Mouse (Mus musculus) C2C12 (cell line): ENCODE results near the gene Mto1. TPM values are rescaled to one million over a fixed set of nuclear protein-coding genes. Genes with fewer than 3 reads are reported as not detected.
A peak's percentile ranks its signal among the peaks of the same experiment; 100 is the strongest.
"Not testable (repeated sequence)": the region's sequence is repeated elsewhere in the genome, so short reads cannot be mapped to it uniquely, and the experiment has no call there.

ENCODE experiments used
- H3K27me3 ChIP-seq: one replicate; pipeline ENCODE4 v1.6.1; 2011; ENCODE audit not compliant: control insufficient read depth, insufficient read depth, insufficient read length
- H3K36me3 ChIP-seq: one replicate; pipeline ENCODE4 v1.6.1; 2011; ENCODE audit not compliant: control insufficient read depth, insufficient read depth
- H3K4me3 ChIP-seq: one replicate; pipeline ENCODE4 v1.5.1; 2011; ENCODE audit warnings: mild to moderate bottlenecking, control low read depth; ENCODE audit not compliant: poor library complexity, insufficient read depth, severe bottlenecking
- H3K79me2 ChIP-seq: one replicate; pipeline ENCODE4 v1.6.1; 2011; ENCODE audit not compliant: control insufficient read depth, insufficient read depth
- H3K79me3 ChIP-seq: one replicate; pipeline ENCODE4 v1.6.1; 2011; ENCODE audit warnings: low read depth, control low read depth
- H3ac ChIP-seq: one replicate; pipeline ENCODE3; 2011; ENCODE audit warnings: low read depth; ENCODE audit not compliant: control insufficient read depth, insufficient read length
- CEBPB ChIP-seq: IDR thresholded peaks from one replicate; pipeline ENCODE4 v1.6.1; 2011; ENCODE audit warnings: low read depth, mild to moderate bottlenecking, control low read depth, moderate library complexity
- CTCF ChIP-seq: IDR thresholded peaks from one replicate; pipeline ENCODE4 v1.5.1; 2011; ENCODE audit not compliant: control insufficient read depth, insufficient read depth, insufficient read length
- FOSL1 ChIP-seq: IDR thresholded peaks from one replicate; pipeline ENCODE4 v1.8.0; 2011; ENCODE audit warnings: mild to moderate bottlenecking, low read length; ENCODE audit not compliant: poor library complexity, insufficient read depth, severe bottlenecking
- MAX ChIP-seq: IDR thresholded peaks from one replicate; pipeline ENCODE4 v1.6.1; 2011; ENCODE audit warnings: mild to moderate bottlenecking, control low read depth
- MYOD1 ChIP-seq: IDR thresholded peaks from one replicate; pipeline ENCODE4 v1.6.1; 2011; ENCODE audit warnings: low read depth; ENCODE audit not compliant: control insufficient read depth, insufficient read length
- MYOG ChIP-seq: IDR thresholded peaks from one replicate; pipeline ENCODE4 v1.6.1; 2011; ENCODE audit not compliant: control insufficient read depth, insufficient read length; ENCODE audit errors: extremely low read depth
- USF1 ChIP-seq: IDR thresholded peaks from one replicate; pipeline ENCODE4 v1.6.1; 2011; ENCODE audit warnings: low read depth, mild to moderate bottlenecking, control low read depth, moderate library complexity
- polyA plus RNA-seq: library from polyadenylated mRNA; unstranded; fragments of >200 nt; fragmentation: generic; extraction: Trizol; gene quantifications from one replicate; pipeline ENCODE4 v1.2.1, GENCODE M21; 2012; ENCODE audit warnings: missing spikeins

Mto1 gene
- polyA plus RNA-seq, 1 experiment, result 11.2 TPM

- TF ChIP-seq FOSL1 (no peak), CEBPB (peak; percentile 38)
- H3K27me3 ChIP-seq, result no peaks in the 10 kb centered on the region
- H3K4me3 ChIP-seq, result peak overlapping the region; percentile 34
- H3ac ChIP-seq, result peak overlapping the region; percentile 97
- H3K79me3 ChIP-seq, result peaks cover 31% of the 10 kb centered on the region
- peaks cover 38% of the 10 kb centered on the region for H3K79me2 ChIP-seq
- H3K36me3 ChIP-seq, result peaks cover 33% of the 10 kb centered on the region
These were observed 34.4 kb downstream of the Mto1 start for GRCm38 (mm10) chr9:78482386-78482785.

- Histone ChIP-seq H3K27me3 (no peaks in the 10 kb centered on the region), H3ac (no peak overlapping the region), H3K79me2 (peaks cover 19% of the 10 kb centered on the region), H3K36me3 (peaks cover 12% of the 10 kb centered on the region), H3K79me3 (peaks cover 14% of the 10 kb centered on the region), H3K4me3 (no peak overlapping the region)
- TF ChIP-seq MAX, result no peak
- no peak for TF ChIP-seq CTCF
- TF ChIP-seq USF1, result no peak
- no peak for TF ChIP-seq MYOD1
- TF ChIP-seq FOSL1, result no peak
- no peak for TF ChIP-seq CEBPB
- TF ChIP-seq MYOG, result no peak
These were observed 36.7 kb downstream of the Mto1 start for GRCm38 (mm10) chr9:78484660-78485059.

- not testable (repeated sequence) for H3K4me3 ChIP-seq, H3K79me3 ChIP-seq, H3K79me2 ChIP-seq, H3ac ChIP-seq, H3K36me3 ChIP-seq, H3K27me3 ChIP-seq
These were observed 40.0 kb downstream of the Mto1 start for GRCm38 (mm10) chr9:78488021-78488420.

- Histone ChIP-seq H3K79me3 (no peaks in the 10 kb centered on the region), H3K79me2 (no peaks in the 10 kb centered on the region), H3ac (peak within 1 kb of the TSS; percentile 62), H3K27me3 (no peaks in the 10 kb centered on the region), H3K4me3 (no peak within 1 kb of the TSS), H3K36me3 (no peaks in the 10 kb centered on the region)
- TF ChIP-seq USF1, result no peak
- TF ChIP-seq CEBPB, result no peak
- no peak for TF ChIP-seq MYOD1
- TF ChIP-seq MYOG, result no peak
- TF ChIP-seq MAX, result no peak
- no peak for TF ChIP-seq FOSL1
- TF ChIP-seq CTCF, result no peak
These were observed 40.9 kb downstream of the Mto1 start, which contains the start of gene Eef1a1 for GRCm38 (mm10) chr9:78488890-78489420. Gene Eef1a1 (minus strand): TSS chr9:78489151.

GRCm38 (mm10) chr9:78491169-78491568 lies 43.2 kb downstream of the Mto1 start:
- H3K79me3 ChIP-seq, result no peaks in the 10 kb centered on the region
- H3K36me3 ChIP-seq, result no peaks in the 10 kb centered on the region
- H3ac ChIP-seq, result no peak overlapping the region
- TF ChIP-seq MYOG (no peak), MAX (no peak), MYOD1 (no peak), FOSL1 (no peak), USF1 (no peak), CTCF (no peak), CEBPB (no peak)
- no peaks in the 10 kb centered on the region for H3K79me2 ChIP-seq
- no peaks in the 10 kb centered on the region for H3K27me3 ChIP-seq
- H3K4me3 ChIP-seq, result no peak overlapping the region

- no peaks in the 10 kb centered on the region for H3K36me3 ChIP-seq
These were observed 44.2 kb downstream of the Mto1 start for GRCm38 (mm10) chr9:78492254-78492653.

More at GRCm38 (mm10) chr9:78492254-78492653, 44.2 kb downstream of the Mto1 start:
- Histone ChIP-seq H3K79me2 (no peaks in the 10 kb centered on the region), H3K27me3 (no peaks in the 10 kb centered on the region), H3K4me3 (no peak overlapping the region), H3K79me3 (no peaks in the 10 kb centered on the region), H3ac (no peak overlapping the region)
- TF ChIP-seq MAX (no peak), USF1 (no peak), MYOD1 (no peak), CTCF (no peak), MYOG (no peak), CEBPB (no peak), FOSL1 (no peak)
